In genomic region chr1:106584824-106585223, GRCm38 (mm10) we compare ENCODE assay signal across 14 mouse cellular contexts.
DNase-seq lines count a peak whose midpoint lies in the region; ATAC-seq and TF ChIP-seq lines count a peak whose summit lies in the region.
"Had no signal": no experiment of that assay in that cellular context is flagged by ENCODE, and none has a peak within 500 bp of the region (broad histone marks: within the 10 kb centered on the region; RNA-seq: fewer than 3 reads in every experiment).

No protein-coding gene starts in this region.

- peak; percentile 81 for ATAC-seq in hindbrain, embryonic 14.5 days (ENCODE audit: low FRiP score)
- peak; percentile 78 for ATAC-seq in midbrain, postnatal 0 days (ENCODE audit: low FRiP score)
- ATAC-seq: activated CD4-positive, CD25-positive, alpha-beta regulatory T cell, adult 4 months had no signal

- peak; percentile 27 to 41 for DNase-seq in frontal cortex, postnatal 10 days (ENCODE audit: low spot score in 2 of 2)
- no peak for DNase-seq in frontal cortex, adult 2 months (ENCODE audit: extremely low spot score in 1 of 2, low spot score in 1 of 2)
- DNase-seq in left cerebral cortex, postnatal 10 days (ENCODE audit: extremely low spot score in 1 of 2, low spot score in 2 of 2), result peak; percentile 30 to 31
- DNase-seq in left cerebral cortex, adult 11 months (ENCODE audit: low spot score), result no peak
- DNase-seq in hindbrain, embryonic 14.5 days (ENCODE audit: low spot score), result peak; percentile 36
- DNase-seq in midbrain, postnatal 0 days (ENCODE audit: low spot score), result peak; percentile 81
- no peak for DNase-seq in adrenal gland, postnatal 36 days
- no peak for DNase-seq in spleen, adult 18-20 months
- DNase-seq: cerebellum, postnatal 25 days; lung, postnatal 4 days had no signal

- no peak overlapping the region for H3K4me2 ChIP-seq in hindbrain, embryonic 14.5 days (replicated peaks)
- H3K4me2 ChIP-seq in midbrain, postnatal 0 days (ENCODE audit: low read depth, low read length, poor library complexity, severe bottlenecking), result no peak overlapping the region
- H3K4me2 ChIP-seq: liver, embryonic 15.5 days had no signal

- H3K9ac ChIP-seq in hindbrain, embryonic 14.5 days, result no peak overlapping the region
- H3K9ac ChIP-seq in midbrain, postnatal 0 days (replicated peaks; ENCODE audit: low read length, poor library complexity, severe bottlenecking), result no peak overlapping the region
- H3K9ac ChIP-seq: liver, embryonic 15.5 days had no signal

- H3K9me3 ChIP-seq in hindbrain, embryonic 14.5 days (ENCODE audit: control insufficient read depth, low read length), result no peaks in the 10 kb centered on the region
- no peaks in the 10 kb centered on the region for H3K9me3 ChIP-seq in midbrain, postnatal 0 days (ENCODE audit: low read length)
- H3K9me3 ChIP-seq: G1E; liver, embryonic 15.5 days had no signal

- no peak for TF ChIP-seq CTCF in midbrain, postnatal 0 days (IDR thresholded peaks at IDR 0.05)

- peak overlapping the region; percentile 76 for H3K27ac ChIP-seq in hindbrain, embryonic 14.5 days
- 0 out of 2 replicates have a peak overlapping the region, but pooled peaks have one; percentile 19 for H3K27ac ChIP-seq in midbrain, postnatal 0 days (ENCODE audit: low read depth, low read length)
- H3K27ac ChIP-seq: liver, embryonic 15.5 days had no signal

- 38% methylated on average over 2 of the region's 2 CpGs for WGBS in hindbrain, embryonic 14.5 days
- WGBS in midbrain, postnatal 0 days, result 54% methylated on average over 2 of the region's 2 CpGs

- H3K36me3 ChIP-seq in hindbrain, embryonic 14.5 days (replicated peaks; ENCODE audit: control insufficient read depth, insufficient read depth), result no peaks in the 10 kb centered on the region
- no peaks in the 10 kb centered on the region for H3K36me3 ChIP-seq in midbrain, postnatal 0 days (ENCODE audit: insufficient read depth, low read length)
- H3K36me3 ChIP-seq: G1E; liver, embryonic 15.5 days had no signal

- intact Hi-C loops in left cerebral cortex, postnatal 10 days (cut with DNase I), result no loop called here

- no peak overlapping the region for H3K4me3 ChIP-seq in hindbrain, embryonic 14.5 days (replicated peaks; ENCODE audit: low read length)
- no peak overlapping the region for H3K4me3 ChIP-seq in midbrain, postnatal 0 days (ENCODE audit: low read depth, low read length)
- H3K4me3 ChIP-seq: liver, embryonic 15.5 days; myocyte had no signal

- H3K27me3 ChIP-seq in hindbrain, embryonic 14.5 days (ENCODE audit: control insufficient read depth, insufficient read depth, low read length), result no peaks in the 10 kb centered on the region
- H3K27me3 ChIP-seq in midbrain, postnatal 0 days (ENCODE audit: insufficient read depth, low read length), result no peaks in the 10 kb centered on the region
- H3K27me3 ChIP-seq: liver, embryonic 15.5 days had no signal

- peaks cover 8% of the 10 kb centered on the region for H3K4me1 ChIP-seq in hindbrain, embryonic 14.5 days (replicated peaks; ENCODE audit: control insufficient read depth, insufficient read depth, low read length)
- H3K4me1 ChIP-seq in midbrain, postnatal 0 days (ENCODE audit: insufficient read depth, low read length), result no peaks in the 10 kb centered on the region
- H3K4me1 ChIP-seq: liver, embryonic 15.5 days had no signal

Comparison
In these comparisons a context has a peak if more than half of its experiments do, and no peak if none do; other contexts are left out.
1. DNase-seq: peak in frontal cortex, postnatal 10 days (2 of 2), left cerebral cortex, postnatal 10 days (2 of 2), hindbrain, embryonic 14.5 days (single experiment) and midbrain, postnatal 0 days (single experiment); none in frontal cortex, adult 2 months (0 of 2), left cerebral cortex, adult 11 months (single experiment), adrenal gland, postnatal 36 days (0 of 2) and spleen, adult 18-20 months (0 of 2).